Mouse (Mus musculus) c-Kit-positive CD71-positive TER-119-positive erythroid progenitor cells, embryonic 14.5 days (primary cell): ENCODE measurements around the gene Patj.
"Not testable (repeated sequence)": the region's sequence is repeated elsewhere in the genome, so short reads cannot be mapped to it uniquely, and the experiment has no call there.

Experiments used
- DNase-seq: peaks from one replicate; pipeline ENCODE4 v3.0.0-alpha.2; 2013; ENCODE audit warnings: low spot score

Gene Patj

DNA sequence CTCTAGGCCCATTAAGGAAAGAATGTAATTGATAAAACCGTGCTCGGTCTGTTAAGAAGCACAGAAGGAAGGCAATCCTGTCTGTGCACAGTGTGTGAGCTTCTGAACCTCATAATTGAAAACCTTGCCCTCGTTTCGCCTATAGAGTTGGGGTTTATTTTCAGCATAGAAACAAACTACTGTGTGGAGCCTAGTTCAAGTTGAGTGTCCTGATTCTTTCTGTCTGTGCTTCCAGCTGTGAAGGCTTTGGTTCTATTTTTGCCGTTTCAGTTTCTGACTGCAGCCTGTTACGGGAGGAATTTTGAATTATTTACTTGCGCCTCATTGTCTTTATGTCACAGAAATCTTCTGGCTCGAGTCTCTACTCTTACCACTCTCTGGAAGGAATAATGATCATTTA, 185.9 kb downstream of the Patj start:
- no peak for DNase-seq

DNA sequence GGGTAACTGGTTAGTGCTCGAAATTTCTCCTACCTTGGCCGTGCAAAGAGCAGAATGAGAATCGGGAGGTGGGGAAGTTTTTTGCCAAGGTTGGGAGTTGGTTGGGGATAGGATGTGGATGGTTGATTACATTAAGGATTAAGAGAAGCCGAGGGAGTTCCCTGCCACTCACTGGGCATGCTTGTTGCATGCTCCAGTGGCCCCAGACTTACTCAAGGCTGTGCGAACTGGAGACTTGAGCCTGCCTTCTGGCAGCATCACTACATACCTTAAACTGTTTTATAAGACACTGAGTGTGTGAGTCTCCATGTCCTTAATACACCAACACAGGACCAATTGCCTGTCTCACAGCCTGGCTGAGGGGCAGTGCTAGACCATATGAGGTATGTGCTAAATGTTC, 188.4 kb downstream of the Patj start:
- no peak for DNase-seq

DNA sequence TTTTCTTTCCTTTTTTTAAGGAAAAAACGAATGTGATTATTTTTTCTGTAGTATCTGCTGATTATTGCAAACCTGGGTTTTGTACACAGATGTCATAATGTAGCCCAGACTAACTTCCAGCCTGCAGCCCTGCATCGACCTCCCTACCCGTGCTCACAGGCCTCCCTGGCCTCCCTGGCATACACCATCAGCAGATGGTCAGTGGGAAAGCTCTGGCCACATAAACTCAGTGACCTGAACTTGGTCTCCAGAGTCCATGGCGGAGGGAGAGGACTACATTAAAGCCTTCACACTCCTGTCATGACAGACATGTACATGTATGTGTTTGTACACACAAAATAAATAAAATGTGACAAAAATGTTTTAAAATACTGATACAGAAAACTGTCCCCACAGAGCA, 190.7 kb downstream of the Patj start:
- DNase-seq, result no peak

DNA sequence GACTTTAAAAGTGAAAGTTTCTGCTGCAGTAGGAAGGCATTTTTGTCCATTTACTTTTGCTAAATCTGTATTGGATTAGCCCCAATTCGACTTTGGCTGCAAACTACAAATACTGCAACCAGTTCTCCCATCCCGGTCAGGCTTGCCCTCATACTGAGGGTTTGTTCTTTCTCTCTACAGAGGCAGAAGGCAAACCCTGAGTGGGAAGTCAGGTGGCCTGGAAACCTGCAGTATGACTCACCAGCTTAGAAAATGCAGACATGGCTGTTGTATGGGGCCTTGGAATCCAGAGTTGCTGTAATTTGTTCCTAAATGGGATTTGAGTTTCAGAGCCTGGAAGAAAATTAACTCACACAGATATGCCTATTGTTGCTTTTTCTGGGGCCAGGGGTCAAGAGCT, 192.1 kb downstream of the Patj start:
- DNase-seq, result no peak

DNA sequence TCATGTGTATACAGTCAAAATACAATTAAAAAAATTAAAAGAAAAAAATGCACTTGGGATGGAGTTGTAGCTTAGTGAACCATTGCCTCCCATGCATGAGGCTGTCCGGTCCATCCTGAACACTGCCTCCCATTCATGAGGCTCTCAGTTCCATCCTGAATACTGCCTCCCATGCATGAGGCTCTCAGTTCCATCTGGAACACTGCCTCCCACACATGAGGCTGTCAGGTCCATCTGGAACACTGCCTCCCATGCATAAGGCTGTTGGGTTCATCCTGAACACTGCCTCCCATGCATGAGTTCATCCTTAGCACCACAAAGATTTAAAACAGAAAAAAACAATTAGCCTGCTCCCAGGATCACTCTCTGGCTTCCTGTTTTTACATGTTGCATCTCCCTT, 198.4 kb downstream of the Patj start:
- no peak for DNase-seq

DNA sequence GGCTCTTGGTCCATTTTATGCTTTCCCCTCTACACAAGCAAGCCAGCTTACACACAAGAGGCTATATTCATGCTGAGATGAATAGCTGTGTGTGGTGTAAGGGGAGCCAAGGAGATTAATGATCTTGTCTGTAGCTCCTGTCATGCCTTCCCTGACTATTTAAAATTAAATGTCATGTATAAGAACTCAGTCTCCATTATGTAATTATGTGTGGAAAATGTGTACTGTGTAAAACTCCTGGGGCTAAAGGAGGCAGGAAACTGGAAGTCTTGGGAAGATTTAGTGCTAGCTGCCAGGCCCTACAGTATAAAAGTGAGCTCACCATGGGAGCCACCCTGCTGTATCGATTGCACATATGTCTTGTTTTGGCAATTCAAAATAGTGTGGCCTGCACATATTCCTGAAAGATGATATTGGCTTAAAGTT, 203.0 kb downstream of the Patj start:
- no peak for DNase-seq

DNA sequence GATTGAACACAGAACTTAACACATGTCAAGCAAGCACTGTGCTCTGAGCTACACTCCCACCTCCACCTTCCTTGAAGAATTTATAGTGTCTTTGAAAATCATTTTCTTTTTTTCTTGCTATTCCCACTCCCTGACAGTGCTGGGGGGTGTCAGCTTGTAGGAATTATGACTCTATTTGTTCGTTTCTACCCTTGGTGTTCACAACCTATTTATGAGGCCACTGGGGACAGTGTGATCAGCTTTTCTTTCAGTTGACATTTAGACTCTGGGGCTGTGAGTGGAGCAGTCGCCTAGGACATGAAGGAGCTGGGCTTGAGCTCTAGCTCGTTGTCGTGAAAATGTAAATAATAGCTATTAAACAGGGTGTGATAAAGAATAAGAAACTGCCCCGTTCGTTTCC, 203.8 kb downstream of the Patj start:
- DNase-seq, result no peak

DNA sequence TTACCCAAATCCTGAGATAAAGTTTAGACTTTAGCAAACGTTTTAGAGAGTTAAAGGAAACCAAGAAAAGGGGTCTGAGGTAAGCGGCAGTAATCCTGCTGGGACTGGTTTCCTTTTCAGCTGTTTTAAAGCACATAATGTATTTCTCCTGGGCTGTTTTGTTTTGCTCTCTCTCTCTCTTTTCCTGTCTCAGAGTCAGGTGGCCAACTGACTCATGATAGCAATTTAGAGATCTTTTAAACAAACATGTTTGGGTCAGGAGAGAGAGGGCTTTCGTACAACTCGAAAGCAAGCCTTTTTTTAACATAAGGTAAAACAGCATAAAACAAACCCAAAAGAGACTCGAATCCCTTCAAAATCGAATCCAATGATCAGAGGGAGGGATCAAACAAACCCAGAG, 207.5 kb downstream of the Patj start:
- DNase-seq, result no peak

DNA sequence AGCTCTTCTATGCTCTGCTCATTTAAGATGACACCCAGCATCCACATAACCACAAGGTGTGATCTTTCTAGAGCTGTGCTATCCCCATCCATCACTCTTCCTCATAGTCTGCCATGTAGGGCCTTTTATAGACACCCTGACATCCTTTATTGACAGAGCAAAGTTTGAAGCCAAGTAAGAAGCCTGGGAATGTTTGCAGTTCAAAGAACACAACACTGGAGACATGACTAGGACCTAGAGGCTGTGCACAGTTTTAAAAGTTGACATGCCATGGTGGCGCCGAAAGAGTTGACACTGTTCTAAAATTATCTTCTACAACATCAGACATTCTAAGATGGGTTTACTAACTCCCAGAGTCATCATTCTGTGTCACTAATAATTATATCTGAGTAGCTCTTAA, 214.9 kb downstream of the Patj start:
- DNase-seq, result no peak

DNA sequence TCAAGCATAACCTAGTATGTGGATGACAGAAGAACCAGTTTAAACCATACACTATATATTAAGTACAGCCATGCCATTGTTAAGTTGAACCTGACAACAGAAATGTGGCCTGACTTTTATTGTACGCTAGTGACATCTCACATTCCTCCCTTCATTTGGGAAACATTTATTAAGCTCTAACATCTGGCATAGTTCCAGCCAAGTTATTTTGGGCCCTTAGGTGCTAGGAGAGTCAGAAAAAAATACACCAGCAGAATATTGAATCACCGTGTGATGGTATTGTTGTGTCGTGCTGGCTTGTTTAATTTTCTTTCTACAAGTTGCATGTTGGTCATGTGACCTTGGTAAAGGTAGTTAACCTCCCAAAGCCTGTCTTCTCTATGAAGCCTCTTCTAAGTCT, 218.8 kb downstream of the Patj start:
- no peak for DNase-seq

DNA sequence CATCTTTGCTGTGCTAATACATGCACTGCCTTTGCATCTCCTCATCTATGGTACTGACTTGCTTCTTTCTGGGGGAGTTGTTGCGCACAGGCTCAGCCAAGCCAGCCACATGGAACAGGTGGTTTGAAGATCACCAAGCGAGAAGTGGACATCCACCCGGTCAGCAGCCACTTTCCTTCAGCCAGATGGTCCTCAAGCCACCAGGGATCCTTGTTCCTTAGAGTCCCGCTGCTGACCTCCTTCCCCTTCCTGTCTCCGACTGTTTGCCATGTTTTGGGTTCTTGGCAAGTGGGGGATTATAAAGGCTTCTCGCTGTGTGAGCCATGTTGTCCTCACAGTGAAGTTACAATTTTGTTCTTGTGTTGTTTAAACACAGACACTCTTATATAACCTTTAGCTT, 223.6 kb downstream of the Patj start:
- DNase-seq, result no peak

DNA sequence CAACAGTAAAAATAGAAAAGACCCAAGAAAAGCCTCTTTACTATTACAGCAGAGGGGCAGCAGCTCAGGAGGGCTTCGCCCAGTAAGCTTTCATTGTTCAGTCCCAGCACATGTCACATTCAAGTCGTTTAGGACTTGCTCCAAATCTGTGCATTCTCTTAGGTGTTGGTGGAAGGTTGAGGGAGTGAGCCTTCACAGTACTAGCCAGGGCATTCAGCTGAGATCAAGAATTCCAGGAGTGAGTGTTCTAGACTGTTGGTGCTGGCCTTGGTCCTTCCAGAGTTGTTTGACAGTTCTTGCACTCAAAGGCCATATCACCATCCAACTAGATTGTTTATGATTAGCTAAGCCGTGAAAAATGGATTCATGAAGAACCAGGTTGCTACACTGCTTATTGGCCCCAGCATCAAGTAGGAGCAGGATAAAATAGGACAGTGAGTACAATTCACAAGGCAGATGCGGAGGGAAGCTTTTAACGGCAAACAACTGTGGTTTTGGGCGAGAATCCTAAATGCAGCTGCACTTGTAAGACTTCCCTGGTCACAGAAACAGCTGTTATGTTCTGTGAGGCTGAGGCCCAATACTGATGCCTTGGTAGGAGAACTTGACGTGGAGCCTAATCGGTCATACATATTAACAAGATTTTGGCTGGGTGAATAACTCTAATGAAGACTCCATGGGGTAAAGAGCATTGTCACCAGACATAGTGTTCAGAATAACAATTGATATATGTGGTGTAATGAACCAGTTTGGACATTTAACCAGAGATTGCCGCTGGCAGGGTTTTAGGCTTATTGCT, 225.6 kb downstream of the Patj start:
- no peak for DNase-seq

DNA sequence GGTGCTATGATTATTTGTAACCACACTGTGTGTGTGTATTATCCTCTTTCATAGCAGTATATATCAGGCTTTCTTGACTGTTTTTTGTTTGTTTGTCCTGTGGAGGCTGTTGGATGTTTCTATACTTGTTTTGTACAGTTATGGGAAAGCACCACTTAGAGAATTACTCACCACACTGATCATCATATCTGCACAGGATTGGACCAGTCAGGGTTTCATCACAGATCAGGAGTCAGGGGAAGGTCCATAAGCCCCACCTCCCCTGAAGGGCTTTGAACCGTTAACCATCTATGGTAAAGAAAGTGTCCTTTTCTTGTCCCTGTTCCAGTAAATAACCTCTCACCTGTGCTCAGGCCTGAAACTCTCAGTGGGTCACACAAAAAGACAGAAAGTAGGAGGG, 226.6 kb downstream of the Patj start:
- no peak for DNase-seq

DNA sequence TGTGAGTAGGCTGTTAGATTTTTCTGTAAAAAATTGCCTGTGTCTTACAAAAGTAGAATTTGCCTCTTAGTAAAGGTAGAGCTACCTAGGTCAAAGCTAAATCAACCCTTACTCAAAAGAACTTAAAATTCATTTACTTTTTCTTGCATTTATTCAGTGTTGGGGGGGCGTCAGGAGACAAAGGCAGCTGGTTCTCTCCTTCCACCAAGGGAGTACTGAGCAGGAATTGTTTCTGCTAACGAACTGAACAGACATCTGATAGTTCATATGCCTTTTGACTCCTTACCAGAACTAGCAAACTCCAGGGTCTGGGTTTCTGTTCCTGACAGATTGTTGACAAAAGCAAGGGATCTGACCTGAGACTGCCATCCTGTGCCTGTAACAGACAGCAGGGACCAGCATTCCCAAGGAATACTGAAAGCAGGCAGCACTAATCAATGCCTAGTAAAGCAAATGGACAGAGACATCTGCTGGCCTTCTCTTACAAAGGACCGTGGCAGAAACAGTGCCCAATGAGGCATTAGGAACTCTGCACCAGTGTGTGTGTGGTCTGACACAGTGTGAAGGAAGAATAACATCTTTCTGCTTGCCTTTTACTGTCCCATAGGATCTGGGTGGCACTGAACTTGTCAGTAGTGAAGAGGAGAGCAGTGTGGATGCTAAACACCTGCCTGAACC, 227.6 kb downstream of the Patj start:
- DNase-seq, result no peak

DNA sequence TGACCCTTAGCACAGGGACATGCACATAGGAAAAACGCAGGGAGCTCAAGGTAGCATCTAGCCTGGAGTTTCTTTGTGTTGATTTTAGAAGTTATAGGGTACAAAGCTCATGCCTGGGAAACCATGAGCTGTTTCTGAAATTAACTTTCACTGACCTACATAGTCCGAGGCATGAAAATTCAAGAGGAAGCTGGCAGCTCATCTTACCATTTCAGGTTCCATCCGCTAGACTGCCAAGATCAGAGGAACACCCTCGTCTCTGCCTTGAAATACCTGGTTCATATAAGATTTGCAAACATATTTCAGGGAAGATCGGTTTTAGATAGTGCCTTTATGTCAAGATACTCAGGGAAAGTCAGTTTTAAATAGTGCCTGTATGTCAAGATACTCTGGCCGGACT, 232.7 kb downstream of the Patj start:
- DNase-seq, result no peak

DNA sequence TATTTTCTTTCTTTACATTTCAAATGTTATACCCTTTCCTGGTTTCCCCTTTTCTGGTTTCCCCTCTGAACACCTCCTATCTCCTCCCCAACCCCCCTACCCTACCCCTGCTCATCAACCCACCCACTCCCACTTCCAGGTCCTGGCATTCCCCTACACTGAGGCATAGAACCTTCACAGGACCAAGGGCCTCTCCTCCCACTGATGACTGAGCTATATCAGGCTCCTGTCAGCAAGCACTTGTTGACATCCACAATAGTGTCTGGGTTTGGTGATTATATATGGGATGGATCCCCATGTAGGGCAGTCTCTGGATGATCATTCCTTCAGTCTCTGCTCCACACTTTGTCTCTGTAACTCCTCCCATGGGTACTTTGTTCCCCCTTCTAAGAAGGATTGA, 233.6 kb downstream of the Patj start:
- not testable (repeated sequence) for DNase-seq

DNA sequence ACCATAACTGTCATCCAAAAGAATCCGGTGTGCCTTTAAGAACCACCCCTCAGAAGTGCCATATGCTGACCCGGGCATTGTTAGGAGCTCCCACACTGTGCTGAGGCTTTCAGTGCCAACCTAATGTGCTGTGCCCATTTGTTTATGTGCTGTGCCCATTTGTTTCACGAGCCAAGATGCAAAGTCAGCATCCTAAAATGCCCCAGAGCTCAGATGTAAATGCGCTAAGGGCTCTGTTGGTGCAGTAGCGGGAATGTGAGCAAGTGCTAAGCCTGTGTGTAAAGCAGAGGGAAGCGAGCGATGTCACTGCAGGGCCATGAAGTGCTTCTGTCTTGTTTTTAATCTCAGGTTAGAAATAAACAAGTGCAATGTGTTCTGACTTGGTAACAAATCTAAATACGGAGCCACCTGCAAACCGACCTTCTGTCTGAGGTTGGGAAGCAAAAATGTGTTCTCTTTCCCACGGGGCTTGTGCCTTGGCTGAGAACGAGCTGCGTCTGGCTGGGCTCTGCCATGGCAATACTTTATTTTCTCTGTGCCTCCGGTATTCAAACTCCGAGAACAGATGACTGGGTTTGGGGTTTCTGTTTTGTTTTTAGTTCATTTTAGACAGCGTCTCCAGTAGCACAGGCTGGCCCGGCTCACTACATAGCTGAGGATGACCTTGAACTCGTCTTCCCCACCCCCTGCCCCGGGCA, 239.7 kb downstream of the Patj start:
- no peak for DNase-seq

DNA sequence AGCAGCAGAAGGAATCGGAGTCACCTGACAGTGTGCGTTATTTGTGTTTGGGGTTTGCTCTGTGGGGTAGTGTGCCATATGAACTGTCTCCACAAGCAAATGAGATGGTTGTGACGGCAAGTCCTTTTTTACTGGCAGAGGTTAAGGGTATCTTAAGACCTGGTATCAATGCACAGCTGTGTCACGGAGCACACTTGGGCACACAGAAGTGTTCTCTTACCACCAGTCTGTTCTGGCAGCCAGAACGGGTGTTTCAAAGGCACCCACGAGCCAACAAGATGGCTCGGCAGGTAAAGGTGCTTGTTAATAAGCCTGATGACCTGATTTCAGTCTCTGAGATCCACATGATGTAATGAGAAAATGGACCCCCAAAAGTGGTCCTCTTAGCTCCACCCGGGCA, 243.1 kb downstream of the Patj start:
- no peak for DNase-seq

DNA sequence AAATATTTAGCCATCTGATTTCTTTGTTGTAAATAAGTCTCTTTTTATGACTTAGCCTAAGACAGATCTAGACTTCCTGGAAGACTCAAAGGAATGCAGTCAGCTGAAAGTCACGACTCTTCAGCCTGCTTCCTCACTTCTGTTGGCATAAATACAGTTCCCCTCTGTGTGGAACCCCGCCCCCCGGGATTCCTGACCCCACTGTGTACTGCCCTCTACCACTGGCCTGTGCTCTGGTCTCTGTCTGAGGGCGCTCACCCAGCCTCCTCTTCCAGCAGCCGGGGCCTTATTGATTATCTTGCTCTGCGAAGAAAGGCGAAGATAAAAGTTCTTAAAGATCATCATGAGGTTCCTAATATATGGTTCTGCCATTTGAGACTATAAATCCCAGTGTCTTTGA, 258.1 kb downstream of the Patj start:
- no peak for DNase-seq

DNA sequence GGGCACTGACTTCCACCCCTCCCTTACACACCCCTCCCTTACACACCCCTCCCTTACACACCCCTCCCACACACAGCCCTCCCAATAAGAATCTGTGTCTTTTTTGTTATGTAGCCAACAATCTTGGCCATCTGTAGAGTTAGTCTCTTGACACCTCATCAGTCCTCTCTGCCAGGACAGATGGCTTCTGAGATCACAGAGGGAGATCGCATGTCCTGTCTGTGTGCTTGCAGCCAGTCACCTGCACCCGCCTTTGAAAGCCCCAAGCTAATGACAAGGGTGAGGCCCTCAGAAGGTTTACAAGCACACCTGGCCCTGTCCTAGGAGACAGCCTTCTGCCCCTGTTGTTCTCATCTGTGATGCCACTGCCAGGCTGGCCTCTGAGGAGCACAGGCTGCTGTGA, 258.8 kb downstream of the Patj start:
- no peak for DNase-seq

DNA sequence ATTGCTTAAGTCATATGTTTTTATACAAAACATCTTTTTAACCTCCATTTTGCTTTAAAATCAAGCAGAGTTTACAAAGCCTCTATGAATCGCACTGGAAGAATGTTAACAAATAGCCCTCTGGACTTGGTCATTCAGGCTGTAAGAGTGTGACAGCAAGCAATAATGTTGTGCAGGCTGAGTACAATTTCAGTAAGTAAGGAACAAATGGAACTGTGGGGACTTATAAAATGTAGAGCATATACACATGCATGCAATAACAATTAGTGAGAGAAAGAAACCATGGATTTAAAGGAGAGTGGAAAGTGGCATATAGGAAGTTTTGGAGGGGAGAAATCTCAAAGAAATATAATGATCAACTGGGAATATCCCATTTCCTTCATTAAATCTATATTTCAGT, 261.2 kb downstream of the Patj start:
- DNase-seq, result no peak

DNA sequence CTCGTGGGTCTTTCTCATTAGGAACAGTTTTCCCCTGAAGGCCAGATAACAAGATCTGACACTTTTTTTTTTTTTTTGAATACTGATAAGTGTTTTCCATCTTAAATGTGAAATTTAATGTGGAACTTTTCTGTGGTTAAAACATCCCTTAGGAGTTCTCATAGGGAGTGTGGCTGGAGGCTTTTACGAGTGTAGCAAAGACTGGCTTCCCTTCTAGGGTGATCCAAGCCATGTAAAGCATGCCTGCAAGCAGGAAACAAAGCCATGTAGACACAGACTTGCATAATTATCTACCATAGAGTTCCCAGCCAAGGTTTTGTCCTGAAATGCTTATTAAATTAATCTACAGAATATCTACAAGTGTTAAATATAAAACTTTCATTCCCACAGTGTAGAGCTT, 263.4 kb downstream of the Patj start:
- DNase-seq, result no peak

DNA sequence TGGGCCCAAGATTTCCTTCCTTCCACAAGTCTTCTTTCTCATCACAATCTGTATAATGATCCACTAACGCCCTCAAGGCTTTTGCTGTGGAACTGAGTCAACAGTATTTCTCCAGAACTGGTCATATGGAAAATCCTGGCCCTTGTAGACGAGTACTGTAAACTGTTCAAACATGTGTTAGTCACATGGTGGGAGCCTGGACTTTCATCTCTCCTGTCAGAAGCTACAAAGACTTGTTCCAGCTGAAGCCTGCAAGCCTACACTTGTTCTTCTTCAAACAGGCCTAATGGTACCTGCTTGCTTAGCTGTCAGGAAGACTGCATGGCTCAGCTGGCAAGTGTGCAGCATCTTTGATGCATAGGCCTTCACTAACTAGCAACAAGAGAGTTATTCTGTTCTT, 264.9 kb downstream of the Patj start:
- no peak for DNase-seq
